Comparison of ENCODE assay signal across 27 mouse cellular contexts in genomic region chr8:67310494-67310893, GRCm38 (mm10).
DNase-seq lines count a peak whose midpoint lies in the region; ATAC-seq and TF ChIP-seq lines count a peak whose summit lies in the region.
"Had no signal": no experiment of that assay in that cellular context is flagged by ENCODE, and none has a peak within 500 bp of the region (broad histone marks: within the 10 kb centered on the region; RNA-seq: fewer than 3 reads in every experiment).

No protein-coding gene starts in this region.

- H3K4me2 ChIP-seq in hindbrain, embryonic 12.5 days (replicated peaks) = no peak overlapping the region
- no peak overlapping the region for H3K4me2 ChIP-seq in neural tube, embryonic 12.5 days (replicated peaks)
- no peak overlapping the region for H3K4me2 ChIP-seq in neural tube, embryonic 15.5 days
- H3K4me2 ChIP-seq in midbrain, postnatal 0 days (ENCODE audit: low read depth, low read length, poor library complexity, severe bottlenecking) = no peak overlapping the region
- H3K4me2 ChIP-seq: forebrain, embryonic 13.5 days; hindbrain, embryonic 15.5 days; intestine, embryonic 15.5 days; limb, embryonic 13.5 days; liver, embryonic 11.5 days had no signal

- H3K4me3 ChIP-seq in hindbrain, embryonic 12.5 days = no peak overlapping the region
- H3K4me3 ChIP-seq in hindbrain, embryonic 10.5 days = no peak overlapping the region
- H3K4me3 ChIP-seq in neural tube, embryonic 12.5 days = no peak overlapping the region
- no peak overlapping the region for H3K4me3 ChIP-seq in neural tube, embryonic 15.5 days (replicated peaks)
- H3K4me3 ChIP-seq in midbrain, postnatal 0 days (ENCODE audit: low read depth, low read length) = no peak overlapping the region
- H3K4me3 ChIP-seq: forebrain, embryonic 13.5 days; hindbrain, embryonic 15.5 days; intestine, embryonic 15.5 days; left cerebral cortex, adult 2 months; limb, embryonic 13.5 days had no signal

- no peak for TF ChIP-seq CTCF in midbrain, postnatal 0 days (IDR thresholded peaks at IDR 0.05)

- no peaks in the 10 kb centered on the region for H3K9me3 ChIP-seq in hindbrain, embryonic 12.5 days (replicated peaks)
- no peaks in the 10 kb centered on the region for H3K9me3 ChIP-seq in hindbrain, embryonic 10.5 days
- H3K9me3 ChIP-seq in neural tube, embryonic 12.5 days = no peaks in the 10 kb centered on the region
- H3K9me3 ChIP-seq in neural tube, embryonic 15.5 days (replicated peaks) = no peaks in the 10 kb centered on the region
- H3K9me3 ChIP-seq in midbrain, postnatal 0 days (ENCODE audit: low read length) = no peaks in the 10 kb centered on the region
- H3K9me3 ChIP-seq: forebrain, embryonic 13.5 days; G1E; hindbrain, embryonic 15.5 days; intestine, embryonic 15.5 days; limb, embryonic 13.5 days had no signal

- H3K4me1 ChIP-seq in hindbrain, embryonic 12.5 days = no peaks in the 10 kb centered on the region
- H3K4me1 ChIP-seq in hindbrain, embryonic 10.5 days (replicated peaks) = no peaks in the 10 kb centered on the region
- H3K4me1 ChIP-seq in neural tube, embryonic 12.5 days = no peaks in the 10 kb centered on the region
- H3K4me1 ChIP-seq in neural tube, embryonic 15.5 days = no peaks in the 10 kb centered on the region
- no peaks in the 10 kb centered on the region for H3K4me1 ChIP-seq in midbrain, postnatal 0 days (ENCODE audit: insufficient read depth, low read length)
- H3K4me1 ChIP-seq: forebrain, embryonic 13.5 days; hindbrain, embryonic 15.5 days; intestine, embryonic 15.5 days; limb, embryonic 13.5 days had no signal

- H3K27ac ChIP-seq in hindbrain, embryonic 12.5 days = no peak overlapping the region
- no peak overlapping the region for H3K27ac ChIP-seq in hindbrain, embryonic 10.5 days
- no peak overlapping the region for H3K27ac ChIP-seq in neural tube, embryonic 12.5 days
- H3K27ac ChIP-seq in neural tube, embryonic 15.5 days (replicated peaks) = no peak overlapping the region
- H3K27ac ChIP-seq in midbrain, postnatal 0 days (ENCODE audit: low read depth, low read length) = no peak overlapping the region
- H3K27ac ChIP-seq: forebrain, embryonic 13.5 days; hindbrain, embryonic 15.5 days; intestine, embryonic 15.5 days; left cerebral cortex, adult 2 months; limb, embryonic 13.5 days; stomach, postnatal 0 days had no signal

- no peaks in the 10 kb centered on the region for H3K36me3 ChIP-seq in hindbrain, embryonic 12.5 days
- H3K36me3 ChIP-seq in hindbrain, embryonic 10.5 days = no peaks in the 10 kb centered on the region
- no peaks in the 10 kb centered on the region for H3K36me3 ChIP-seq in neural tube, embryonic 12.5 days
- H3K36me3 ChIP-seq in neural tube, embryonic 15.5 days = no peaks in the 10 kb centered on the region
- no peaks in the 10 kb centered on the region for H3K36me3 ChIP-seq in midbrain, postnatal 0 days (ENCODE audit: insufficient read depth, low read length)
- H3K36me3 ChIP-seq: G1E; hindbrain, embryonic 15.5 days; intestine, embryonic 15.5 days; limb, embryonic 13.5 days had no signal

- H3K27me3 ChIP-seq in hindbrain, embryonic 12.5 days = no peaks in the 10 kb centered on the region
- no peaks in the 10 kb centered on the region for H3K27me3 ChIP-seq in hindbrain, embryonic 10.5 days (ENCODE audit: insufficient read depth, poor library complexity, severe bottlenecking)
- H3K27me3 ChIP-seq in neural tube, embryonic 12.5 days (replicated peaks) = no peaks in the 10 kb centered on the region
- no peaks in the 10 kb centered on the region for H3K27me3 ChIP-seq in neural tube, embryonic 15.5 days (replicated peaks)
- no peaks in the 10 kb centered on the region for H3K27me3 ChIP-seq in midbrain, postnatal 0 days (ENCODE audit: insufficient read depth, low read length)
- H3K27me3 ChIP-seq: forebrain, embryonic 13.5 days; hindbrain, embryonic 15.5 days; intestine, embryonic 15.5 days; limb, embryonic 13.5 days had no signal

- DNase-seq in hindbrain, embryonic 10.5 days (ENCODE audit: low spot score) = no peak
- peak; percentile 13 for DNase-seq in midbrain, postnatal 0 days (ENCODE audit: low spot score)
- DNase-seq in left cerebral cortex, adult 9 months (ENCODE audit: low spot score in 2 of 2) = no peak
- no peak for DNase-seq in heart, adult 18-20 months
- DNase-seq: adrenal gland, postnatal 10 days; cerebellum, adult 11 months; cerebellum, adult 9-10 months; cerebellum, postnatal 36 days; gastrocnemius, postnatal 10 days; heart, postnatal 14 days; kidney, adult 9 months; kidney, postnatal 10 days; lung, postnatal 36 days; spleen, adult 18-20 months; thymus, adult 18-20 months; thymus, postnatal 25 days had no signal

- peak; percentile 60; the same call in 1 of the 2 replicates for ATAC-seq in hindbrain, embryonic 12.5 days (ENCODE audit: low FRiP score)
- peak; percentile 76; the same call in 1 of the 2 replicates for ATAC-seq in neural tube, embryonic 12.5 days (ENCODE audit: low FRiP score, low read depth)
- ATAC-seq in neural tube, embryonic 15.5 days (ENCODE audit: low FRiP score) = no peak
- ATAC-seq in midbrain, postnatal 0 days (ENCODE audit: low FRiP score) = 0 out of 2 replicates have a peak, but pooled peaks have one; percentile 60
- ATAC-seq: forebrain, embryonic 13.5 days; intestine, embryonic 15.5 days had no signal

- 66% methylated on average over 1 of the region's 1 CpGs for WGBS in hindbrain, embryonic 12.5 days
- 86% methylated on average over 1 of the region's 1 CpGs for WGBS in hindbrain, embryonic 10.5 days
- 77% methylated on average over 1 of the region's 1 CpGs for WGBS in neural tube, embryonic 12.5 days
- WGBS in neural tube, embryonic 15.5 days = 65% methylated on average over 1 of the region's 1 CpGs
- 58% methylated on average over 1 of the region's 1 CpGs for WGBS in midbrain, postnatal 0 days

- no peak overlapping the region for H3K9ac ChIP-seq in hindbrain, embryonic 12.5 days
- no peak overlapping the region for H3K9ac ChIP-seq in neural tube, embryonic 12.5 days
- H3K9ac ChIP-seq in neural tube, embryonic 15.5 days (replicated peaks) = no peak overlapping the region
- H3K9ac ChIP-seq in midbrain, postnatal 0 days (replicated peaks; ENCODE audit: low read length, poor library complexity, severe bottlenecking) = no peak overlapping the region
- H3K9ac ChIP-seq: forebrain, embryonic 13.5 days; hindbrain, embryonic 15.5 days; intestine, embryonic 15.5 days; limb, embryonic 13.5 days had no signal
